Mouse (Mus musculus) thymus, postnatal 36 days (tissue): Measurements from ENCODE around the gene Maml2.
"Not testable (repeated sequence)": the region's sequence is repeated elsewhere in the genome, so short reads cannot be mapped to it uniquely, and the experiment has no call there.

Source experiments
- DNase-seq, 2 experiments: peaks; one replicate each; pipeline ENCODE4 v3.0.0; 2022; ENCODE audit warnings: mixed read lengths in 2 of 2

Gene Maml2

DNA sequence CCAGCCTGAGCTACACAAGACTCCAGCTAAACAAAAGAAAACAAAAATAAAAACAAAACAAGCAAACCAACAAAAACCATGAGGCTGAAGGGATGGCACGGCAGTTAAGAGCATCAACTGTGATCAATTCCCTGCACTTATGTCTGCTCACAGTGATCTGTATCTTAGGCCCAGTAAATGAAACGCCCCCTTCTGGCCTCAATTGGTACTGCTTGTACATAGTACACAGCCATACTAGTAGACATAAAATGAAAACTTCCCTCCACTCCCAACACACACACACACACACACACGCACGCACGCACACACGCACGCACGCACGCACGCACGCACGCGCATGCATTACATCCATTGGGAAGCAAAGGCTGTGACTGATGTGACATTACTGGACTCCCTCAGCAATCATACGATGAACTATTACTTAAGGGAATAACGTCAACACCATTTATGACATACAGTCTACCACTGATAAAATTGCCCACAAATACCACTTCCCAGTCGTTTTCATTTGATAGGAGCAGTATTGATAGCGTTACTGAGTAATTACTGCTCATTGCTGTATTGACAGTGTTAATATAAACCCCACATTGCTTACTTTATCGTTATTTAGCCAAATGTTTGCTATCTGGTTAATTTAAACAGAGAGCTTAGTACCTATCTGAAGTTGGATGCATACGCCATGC lies 389.4 kb downstream of the Maml2 start:
- DNase-seq: peak; percentile 24 to 41

DNA sequence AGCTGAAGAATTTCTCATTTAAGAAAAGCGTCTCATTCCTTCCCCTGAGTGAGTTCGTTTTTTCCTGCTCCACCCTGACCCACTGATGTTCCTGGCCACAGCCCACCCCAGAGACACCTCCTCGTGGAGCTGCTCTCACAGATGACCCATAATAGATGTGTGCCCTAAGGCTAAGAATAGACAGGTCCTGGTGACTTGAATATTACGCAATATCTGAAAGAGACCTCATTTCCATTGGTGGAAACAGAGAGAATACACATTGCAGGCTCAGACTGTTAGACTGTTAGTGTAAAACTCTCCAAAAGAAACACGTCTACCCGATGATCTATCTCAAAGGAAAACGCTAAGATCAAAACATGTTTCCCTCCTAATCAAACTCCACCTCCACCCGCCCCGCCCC lies 391.2 kb downstream of the Maml2 start:
- DNase-seq: no peak

- DNase-seq: no peak
Measured at GRCm38 (mm10) chr9:13690321-13690720, 392.6 kb downstream of the Maml2 start.

GRCm38 (mm10) chr9:13693693-13694284 lies 396.0 kb downstream of the Maml2 start:
- DNase-seq: no peak

- DNase-seq: no peak
Measured at GRCm38 (mm10) chr9:13694293-13694692, 396.5 kb downstream of the Maml2 start.

GRCm38 (mm10) chr9:13697041-13697811 lies 399.5 kb downstream of the Maml2 start:
- DNase-seq: no peak

DNA sequence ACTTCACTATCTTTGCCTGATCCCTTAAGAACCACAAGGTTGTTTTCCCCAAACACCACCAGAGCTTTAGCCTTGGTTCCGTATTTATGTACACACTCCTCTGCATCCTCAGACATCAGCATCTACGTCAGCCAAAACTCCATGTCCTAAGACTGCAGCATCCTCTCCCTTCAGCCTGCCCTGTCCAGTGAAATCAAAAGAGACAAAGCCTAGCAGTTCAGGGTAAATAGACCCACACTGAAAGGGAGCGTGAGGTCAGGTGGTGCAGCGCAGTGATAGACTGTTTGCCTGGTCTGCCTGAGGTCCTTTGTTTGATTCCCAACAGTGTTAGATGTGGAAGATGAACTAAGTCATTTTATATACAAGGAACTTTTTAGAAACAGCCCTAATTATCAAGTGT lies 400.1 kb downstream of the Maml2 start:
- DNase-seq: no peak

DNA sequence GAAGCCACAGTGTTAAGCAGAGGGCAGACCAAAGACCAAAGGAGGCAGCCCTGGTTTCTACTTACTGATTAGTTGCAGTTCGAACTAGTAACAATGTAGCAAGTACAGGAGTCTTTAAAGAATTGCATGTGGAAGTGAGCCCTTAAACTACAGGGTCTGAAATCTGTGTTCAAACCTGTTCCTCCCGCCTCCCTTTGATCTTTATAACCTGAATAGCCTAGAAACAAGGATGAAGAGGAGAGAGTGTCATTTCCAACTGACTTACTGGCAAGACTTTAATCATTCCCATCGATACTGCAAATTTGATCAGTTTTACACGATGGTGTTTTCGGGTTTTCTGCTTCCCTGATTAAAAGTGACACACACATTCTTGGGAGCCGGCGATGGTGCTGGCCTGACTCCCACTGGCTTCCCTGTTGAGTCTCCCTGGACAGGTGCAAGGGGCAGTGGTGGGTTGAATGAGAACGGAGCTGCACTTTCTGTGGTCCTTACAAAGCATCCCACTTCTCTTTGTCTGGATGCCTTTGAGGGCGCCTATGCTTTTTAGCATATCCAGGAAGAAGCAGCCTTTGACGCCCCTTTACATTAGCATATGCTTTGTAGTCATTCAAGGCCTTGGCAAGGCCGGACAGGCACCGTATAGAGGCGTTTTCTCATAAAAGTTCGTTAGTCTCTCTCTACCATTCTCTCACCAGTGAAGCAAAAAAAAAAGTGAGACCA lies 401.5 kb downstream of the Maml2 start:
- no peak for DNase-seq

GRCm38 (mm10) chr9:13699781-13700116 lies 402.0 kb downstream of the Maml2 start:
- DNase-seq: no peak

DNA sequence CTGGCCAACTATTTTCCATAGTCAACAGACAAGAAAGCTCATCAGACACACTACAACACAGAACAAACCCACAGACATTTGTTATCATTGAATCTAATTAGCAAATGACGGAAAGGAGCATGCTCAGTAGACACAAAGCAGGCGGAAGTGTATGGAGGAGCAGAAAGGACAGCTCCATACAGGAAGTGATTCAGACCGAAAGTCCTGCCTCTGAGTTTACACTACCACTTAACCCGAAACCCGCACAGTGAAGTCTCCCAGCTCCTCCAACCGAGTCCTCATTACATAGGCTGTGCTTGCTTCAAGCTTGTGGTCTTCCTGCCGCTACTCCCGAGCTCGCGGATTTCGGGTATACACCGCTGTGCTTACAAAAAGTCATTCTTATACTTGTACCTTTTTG lies 404.0 kb downstream of the Maml2 start:
- DNase-seq: no peak

GRCm38 (mm10) chr9:13703100-13703499 lies 405.3 kb downstream of the Maml2 start:
- DNase-seq: no peak

DNA sequence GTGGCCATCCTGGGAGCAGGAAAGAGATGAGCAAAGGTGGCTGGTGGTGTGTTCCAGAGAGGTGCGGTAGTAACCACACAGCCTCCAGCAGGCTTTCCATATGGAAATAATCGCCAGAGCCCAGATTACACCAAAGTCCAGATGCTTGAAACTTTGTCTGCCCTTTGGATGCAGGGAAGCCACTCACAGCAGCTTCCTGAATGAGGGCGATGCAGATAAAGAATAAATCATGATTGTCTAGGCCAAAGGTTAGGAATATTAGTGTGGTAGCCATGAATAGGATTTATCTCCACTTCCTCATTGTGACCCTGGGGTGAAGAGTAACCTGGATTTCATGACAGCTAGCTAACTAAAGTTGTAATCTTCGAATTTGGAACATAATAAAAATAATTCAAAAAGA lies 407.2 kb downstream of the Maml2 start:
- no peak for DNase-seq

GRCm38 (mm10) chr9:13707066-13707555 lies 409.4 kb downstream of the Maml2 start:
- DNase-seq: no peak

GRCm38 (mm10) chr9:13709436-13709835 lies 411.7 kb downstream of the Maml2 start:
- DNase-seq: no peak

DNA sequence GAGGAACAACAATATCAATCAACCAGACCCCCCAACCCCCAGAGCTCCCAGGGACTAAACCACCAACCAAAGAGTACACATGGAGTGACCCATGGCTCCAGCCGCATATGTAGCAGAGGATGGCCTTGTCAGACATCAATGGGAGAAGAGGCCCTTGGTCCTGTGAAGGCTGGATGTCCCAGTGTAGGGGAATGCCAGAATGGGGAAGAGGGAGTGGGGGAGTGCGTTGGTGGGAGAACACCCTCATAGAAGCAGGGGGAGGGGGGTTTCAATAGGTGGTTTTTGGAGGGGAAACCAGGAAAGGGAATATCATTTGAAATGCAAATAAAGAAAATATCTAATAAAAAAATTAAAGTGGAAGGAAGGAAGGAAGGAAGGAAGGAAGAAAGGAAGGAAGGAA lies 418.1 kb downstream of the Maml2 start:
- not testable (repeated sequence) for DNase-seq

- DNase-seq: peak; percentile 58 to 63
Measured at GRCm38 (mm10) chr9:13716316-13717099, 418.8 kb downstream of the Maml2 start.

DNA sequence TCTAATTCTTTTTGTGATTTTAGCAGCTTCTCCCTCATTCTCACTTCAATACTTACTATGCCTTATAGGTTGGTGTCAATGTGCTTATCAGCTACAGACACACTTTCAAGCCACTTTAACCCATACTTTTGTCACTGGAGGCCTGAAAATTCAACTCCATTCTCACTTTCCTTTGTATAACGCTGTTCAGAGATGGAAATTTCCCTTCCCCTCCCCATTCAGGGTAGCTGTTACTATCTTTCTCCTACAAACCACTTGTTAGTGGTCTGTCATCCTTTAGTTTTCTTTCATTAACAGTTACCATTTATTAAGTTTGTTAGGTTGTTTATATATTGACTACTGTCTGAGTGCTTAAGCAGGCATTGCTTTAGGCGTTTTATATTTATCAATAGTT lies 450.6 kb downstream of the Maml2 start, which contains the start of gene Mtmr2:
TSS of gene Mtmr2 (plus strand) at position 7 of the 394 bp plus-strand sequence.
- no peak for DNase-seq

DNA sequence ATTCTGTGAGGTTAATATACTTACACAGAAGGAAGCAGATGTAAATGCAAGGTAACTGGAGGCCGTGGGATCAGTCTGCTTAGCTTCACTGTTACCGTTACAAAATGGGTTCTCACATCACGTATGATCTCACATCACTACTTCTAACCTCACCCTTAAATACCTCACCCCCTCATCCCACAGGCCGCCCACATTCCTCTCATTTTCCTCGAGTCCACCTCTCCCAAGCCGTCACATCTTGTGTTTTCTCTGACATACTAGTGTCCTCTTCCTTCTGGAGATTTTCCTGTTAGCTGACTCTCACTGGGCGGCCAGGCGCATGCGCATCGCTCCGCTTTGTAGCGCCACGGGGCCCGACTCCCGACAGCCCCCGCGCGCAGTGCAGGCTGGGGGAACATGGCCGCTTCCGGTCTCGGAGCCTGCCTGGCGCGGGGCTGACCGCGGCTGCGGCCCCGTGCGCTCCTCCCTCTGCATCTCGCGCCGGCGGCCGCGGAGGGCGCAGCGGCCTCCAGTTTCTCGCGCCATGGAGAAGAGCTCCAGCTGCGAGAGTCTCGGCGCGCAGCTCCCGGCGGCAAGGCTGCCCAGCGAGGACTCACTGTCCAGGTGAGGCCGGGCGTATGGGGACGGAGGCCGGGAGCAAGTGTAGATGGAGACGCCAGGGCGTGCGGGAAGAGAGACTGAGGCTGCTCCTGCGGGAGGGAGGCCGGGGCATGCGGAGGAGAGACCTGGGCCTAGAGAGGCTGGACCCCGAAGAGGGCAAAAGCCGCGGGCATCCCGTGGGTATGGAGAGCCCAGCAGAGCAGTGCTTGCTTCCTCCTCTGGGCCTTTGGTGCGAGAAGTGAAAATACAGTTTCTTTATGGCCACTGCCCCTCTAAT lies 451.3 kb downstream of the Maml2 start:
- DNase-seq: peak; percentile 96

DNA sequence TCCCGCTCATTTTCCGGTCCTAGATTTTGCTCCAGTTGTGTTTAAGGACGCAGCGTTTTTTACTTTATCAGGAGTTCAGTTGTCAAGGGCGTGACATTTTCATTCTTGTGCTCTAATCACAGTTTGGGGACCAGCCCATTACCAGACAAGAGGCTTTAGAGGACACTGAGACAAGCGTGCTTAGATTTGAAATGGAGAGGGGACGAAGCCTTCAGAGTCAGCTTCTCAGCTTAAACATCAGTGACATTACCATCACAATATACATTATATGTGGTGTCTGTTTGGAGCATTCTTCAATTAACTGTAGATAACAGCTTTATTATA lies 451.9 kb downstream of the Maml2 start:
- no peak for DNase-seq

- DNase-seq: no peak
Measured at GRCm38 (mm10) chr9:13752543-13752942, 454.8 kb downstream of the Maml2 start.
